Mouse (Mus musculus): ENCODE measurements around the gene Gm11237. TPM values are rescaled to one million over a fixed set of nuclear protein-coding genes. Genes with fewer than 3 reads are reported as not detected.
A peak's percentile ranks its signal among the peaks of the same experiment; 100 is the strongest.
"Not testable (repeated sequence)": the region's sequence is repeated elsewhere in the genome, so short reads cannot be mapped to it uniquely, and the experiment has no call there.

Gene Gm11237
- total RNA-seq (2021), result not detected
- long read RNA-seq, experiment 1, result 0 reads
- long read RNA-seq, experiment 2, result 0 reads

GRCm38 (mm10) chr4:73622684-73623083 is at the start of gene Gm11237:
Gene Gm11237, plus strand, starts transcription at chr4:73622984.
- intact Hi-C loops (cut with DNase I); H3K27ac ChIP-seq; DNase-seq (ENCODE audit: extremely low spot score in 1 of 2, low spot score in 2 of 2); H3K4me3 ChIP-seq: not testable (repeated sequence)

DNA sequence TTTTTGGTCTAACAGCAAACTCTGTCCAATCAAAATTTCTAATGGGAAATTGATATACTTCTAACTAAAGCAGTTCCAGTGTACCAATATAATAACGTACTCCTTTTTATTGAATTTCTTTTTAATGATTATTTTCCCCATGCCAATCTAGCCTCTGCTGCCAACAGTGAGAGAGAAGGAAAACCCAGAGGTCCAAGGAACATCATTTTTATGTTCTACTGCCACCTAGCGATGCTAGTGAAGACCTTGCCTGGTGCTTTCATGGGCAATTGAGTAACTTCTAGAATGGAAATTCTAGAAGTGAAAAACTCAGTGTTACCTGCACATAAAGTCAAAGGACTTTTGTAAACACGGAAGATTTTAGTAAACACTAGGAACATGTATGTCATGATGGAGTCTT is 23.5 kb upstream of the Gm11237 start:
- intact Hi-C loops (cut with DNase I), result loop anchor here (10.0 kb wide), 1 partner anchor 636 kb away; no protein-coding TSS in a partner anchor
- TF ChIP-seq CTCF (IDR thresholded peaks at IDR 0.05), result peak; percentile 72
- Histone ChIP-seq H3K27ac (no peak overlapping the region), H3K4me3 (no peak overlapping the region)
- DNase-seq (ENCODE audit: extremely low spot score in 1 of 2, low spot score in 2 of 2), result no peak

DNA sequence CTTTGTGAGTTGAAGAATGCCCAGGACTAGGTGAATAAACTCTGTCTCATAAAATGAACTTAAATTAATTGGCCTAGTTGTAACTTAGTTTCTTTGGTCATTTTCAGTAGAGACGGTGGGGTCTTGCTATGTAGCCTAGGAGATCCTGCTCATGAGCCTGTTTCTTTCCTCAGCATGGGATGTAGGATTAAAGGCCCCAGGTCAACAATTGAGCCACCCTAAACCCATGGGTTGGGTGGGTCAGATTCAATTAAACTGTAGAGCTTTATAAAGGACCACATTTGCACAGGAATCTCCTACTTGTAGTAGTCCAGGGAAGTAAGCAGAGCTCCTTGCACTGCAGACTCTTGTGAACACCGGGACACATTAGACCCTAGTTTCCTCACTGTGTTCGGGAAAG is 15.2 kb upstream of the Gm11237 start, which contains the start of gene Gm11238:
Gm11238 (plus strand) TSS at position 301 of the 400 bp plus-strand sequence.
- H3K4me3 ChIP-seq; H3K27ac ChIP-seq; DNase-seq (ENCODE audit: extremely low spot score in 1 of 2, low spot score in 2 of 2); intact Hi-C loops (cut with DNase I): not testable (repeated sequence)

DNA sequence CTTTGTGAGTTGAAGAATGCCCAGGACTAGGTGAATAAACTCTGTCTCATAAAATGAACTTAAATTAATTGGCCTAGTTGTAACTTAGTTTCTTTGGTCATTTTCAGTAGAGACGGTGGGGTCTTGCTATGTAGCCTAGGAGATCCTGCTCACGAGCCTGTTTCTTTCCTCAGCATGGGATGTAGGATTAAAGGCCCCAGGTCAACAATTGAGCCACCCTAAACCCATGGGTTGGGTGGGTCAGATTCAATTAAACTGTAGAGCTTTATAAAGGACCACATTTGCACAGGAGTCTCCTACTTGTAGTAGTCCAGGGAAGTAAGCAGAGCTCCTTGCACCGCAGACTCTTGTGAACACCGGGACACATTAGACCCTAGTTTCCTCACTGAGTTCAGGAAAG is 15.0 kb downstream of the Gm11237 start, which contains the start of gene Gm11236:
Gm11236 (plus strand) TSS at position 301 of the 400 bp plus-strand sequence.
- H3K4me3 ChIP-seq; intact Hi-C loops (cut with DNase I); DNase-seq (ENCODE audit: extremely low spot score in 1 of 2, low spot score in 2 of 2); H3K27ac ChIP-seq: not testable (repeated sequence)

- intact Hi-C loops (cut with DNase I); DNase-seq (ENCODE audit: extremely low spot score in 1 of 2, low spot score in 2 of 2); H3K27ac ChIP-seq: not testable (repeated sequence)
Observed at GRCm38 (mm10) chr4:73661864-73662263, 39.1 kb downstream of the Gm11237 start.

DNA sequence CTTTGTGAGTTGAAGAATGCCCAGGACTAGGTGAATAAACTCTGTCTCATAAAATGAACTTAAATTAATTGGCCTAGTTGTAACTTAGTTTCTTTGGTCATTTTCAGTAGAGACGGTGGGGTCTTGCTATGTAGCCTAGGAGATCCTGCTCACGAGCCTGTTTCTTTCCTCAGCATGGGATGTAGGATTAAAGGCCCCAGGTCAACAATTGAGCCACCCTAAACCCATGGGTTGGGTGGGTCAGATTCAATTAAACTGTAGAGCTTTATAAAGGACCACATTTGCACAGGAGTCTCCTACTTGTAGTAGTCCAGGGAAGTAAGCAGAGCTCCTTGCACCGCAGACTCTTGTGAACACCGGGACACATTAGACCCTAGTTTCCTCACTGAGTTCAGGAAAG is 45.3 kb downstream of the Gm11237 start, which contains the start of gene Gm11239:
Gm11239 (plus strand) TSS at position 301 of the 400 bp plus-strand sequence.
- H3K27ac ChIP-seq; H3K4me3 ChIP-seq; DNase-seq (ENCODE audit: extremely low spot score in 1 of 2, low spot score in 2 of 2); intact Hi-C loops (cut with DNase I): not testable (repeated sequence)

More at GRCm38 (mm10) chr4:73661864-73662263, 39.1 kb downstream of the Gm11237 start:
- not testable (repeated sequence) for H3K4me3 ChIP-seq

Other genes starting within 250 kb of the Gm11237 start
- gene Gm11487, start 217.9 kb upstream of the Gm11237 start, total RNA-seq (2021), result not detected
- not detected for gene Gm11238, start 15.1 kb upstream of the Gm11237 start, total RNA-seq (2021)
- gene Gm11236, start 15.1 kb downstream of the Gm11237 start, total RNA-seq (2021), result not detected
- not detected for gene Gm11239, start 45.4 kb downstream of the Gm11237 start, total RNA-seq (2021)
- gene Gm428, start 60.5 kb downstream of the Gm11237 start, total RNA-seq (2021), result not detected
- gene Rasef, start 168.0 kb downstream of the Gm11237 start, total RNA-seq (2021), result under 1 TPM in 1 of 2 experiments, not detected in 1; 0.11 TPM